Mouse (Mus musculus) CH12.LX (cell line): ENCODE data around the gene Bhlhe41. TPM values are rescaled to one million over a fixed set of nuclear protein-coding genes. Genes with fewer than 3 reads are reported as not detected.

ENCODE experiments used
- DNase-seq: peaks from one replicate; pipeline ENCODE4 v3.0.0-alpha.2; 2013; ENCODE audit errors: extremely low read depth
- H3K27ac ChIP-seq: 2 replicates; pipeline ENCODE4 v1.5.1; 2012; ENCODE audit warnings: low read depth, mild to moderate bottlenecking, control low read depth, moderate library complexity; ENCODE audit not compliant: insufficient read depth
- H3K27me3 ChIP-seq: replicated peaks from 2 replicates; pipeline ENCODE3; 2012; ENCODE audit warnings: inconsistent platforms
- H3K36me3 ChIP-seq, 2 experiments: replicated peaks in 1 of 2; 2 replicates each; pipeline versions ENCODE3 to v1.6.1; 2012; ENCODE audit warnings: inconsistent platforms in 1 of 2, low read length in 1 of 2, mild to moderate bottlenecking in 1 of 2, mixed read lengths in 1 of 2, moderate library complexity in 1 of 2; ENCODE audit not compliant: control insufficient read depth in 1 of 2, insufficient read depth in 1 of 2
- H3K4me1 ChIP-seq, 2 experiments: 2 replicates each; pipeline ENCODE4 v1.6.1; 2012; ENCODE audit warnings: inconsistent platforms in 1 of 2, moderate library complexity in 1 of 2; ENCODE audit not compliant: insufficient read depth in 2 of 2, control insufficient read depth in 1 of 2
- H3K4me2 ChIP-seq: 2 replicates; pipeline ENCODE4 v1.6.1; 2012; ENCODE audit warnings: low read depth, mild to moderate bottlenecking, control low read depth; ENCODE audit not compliant: poor library complexity, insufficient read depth, severe bottlenecking
- H3K4me3 ChIP-seq, 3 experiments: fragments of 150-350 bp in 1 of 3; sonication (generic) in 1 of 3; replicated peaks in 1 of 3; 2 replicates each; pipeline versions ENCODE3 to v1.5.1; 2011 to 2012; ENCODE audit warnings: low read depth in 2 of 3, low read length in 2 of 3, mild to moderate bottlenecking in 2 of 3, moderate library complexity in 2 of 3, control low read depth in 1 of 3, improper control_type of control experiment in 1 of 3, inconsistent platforms in 1 of 3, mixed read lengths in 1 of 3; ENCODE audit not compliant: poor library complexity in 1 of 3
- H3K79me2 ChIP-seq: replicated peaks from 2 replicates; pipeline ENCODE4 v1.6.1; 2012; ENCODE audit warnings: mild to moderate bottlenecking, moderate library complexity; ENCODE audit not compliant: control insufficient read depth, poor library complexity, insufficient read depth, severe bottlenecking; ENCODE audit errors: extremely low read depth
- H3K9ac ChIP-seq: 2 replicates; pipeline ENCODE4 v1.6.1; 2012; ENCODE audit warnings: low read depth, mild to moderate bottlenecking, control low read depth, moderate library complexity; ENCODE audit not compliant: insufficient read depth
- H3K9me3 ChIP-seq: replicated peaks from 2 replicates; pipeline ENCODE3; 2012; ENCODE audit warnings: low read length, inconsistent platforms, mixed read lengths
- BHLHE40 ChIP-seq: IDR thresholded peaks from 2 replicates; pipeline ENCODE4 v1.6.1; 2011; ENCODE audit warnings: mild to moderate bottlenecking, low read depth, low read length, improper control_type of control experiment
- CHD2 ChIP-seq: IDR thresholded peaks from 2 replicates; pipeline ENCODE4 v1.6.1; 2011; ENCODE audit warnings: low read length, improper control_type of control experiment
- E2F4 ChIP-seq: IDR thresholded peaks from 2 replicates; pipeline ENCODE4 v1.6.1; 2011; ENCODE audit warnings: low read depth, low read length, improper control_type of control experiment; ENCODE audit not compliant: insufficient replicate concordance
- ELF1 ChIP-seq: IDR thresholded peaks from 2 replicates; pipeline ENCODE4 v1.6.1; 2014; ENCODE audit warnings: low read depth, mild to moderate bottlenecking, inconsistent platforms, low read length, improper control_type of control experiment
- EP300 ChIP-seq: IDR thresholded peaks from 2 replicates; pipeline ENCODE4 v1.6.1; 2011; ENCODE audit warnings: low read length, improper control_type of control experiment
- ETS1 ChIP-seq: conservative IDR thresholded peaks from 2 replicates; pipeline ENCODE4 v1.6.1; 2012; ENCODE audit warnings: low read depth, mild to moderate bottlenecking, inconsistent platforms, low read length, improper control_type of control experiment, moderate library complexity
- IRF4 ChIP-seq: IDR thresholded peaks from 2 replicates; pipeline ENCODE4 v1.6.1; 2014; ENCODE audit warnings: low read depth, mild to moderate bottlenecking, inconsistent platforms, low read length, improper control_type of control experiment
- JUN ChIP-seq: IDR thresholded peaks from 2 replicates; pipeline ENCODE4 v1.6.1; 2011; ENCODE audit warnings: low read depth, mild to moderate bottlenecking, low read length, improper control_type of control experiment, moderate library complexity; ENCODE audit not compliant: insufficient read depth
- JUND ChIP-seq: conservative IDR thresholded peaks from 2 replicates; pipeline ENCODE4 v1.6.1; 2011; ENCODE audit warnings: low read depth, low read length, improper control_type of control experiment
- KAT2A ChIP-seq: IDR thresholded peaks from 2 replicates; pipeline ENCODE4 v1.6.1; 2012; ENCODE audit warnings: low read length, improper control_type of control experiment, inconsistent platforms; ENCODE audit not compliant: insufficient replicate concordance
- MAFK ChIP-seq: IDR thresholded peaks from 2 replicates; pipeline ENCODE4 v1.6.1; 2011; ENCODE audit warnings: low read length, improper control_type of control experiment; ENCODE audit not compliant: insufficient replicate concordance
- MAX ChIP-seq: IDR thresholded peaks from 2 replicates; pipeline ENCODE4 v1.6.1; 2011; ENCODE audit warnings: low read length, improper control_type of control experiment
- MAZ ChIP-seq: IDR thresholded peaks from 2 replicates; pipeline ENCODE4 v1.6.1; 2012; ENCODE audit warnings: low read depth, mild to moderate bottlenecking, inconsistent platforms, low read length, improper control_type of control experiment, moderate library complexity
- MYC ChIP-seq: IDR thresholded peaks from 2 replicates; pipeline ENCODE4 v1.6.1; 2011; ENCODE audit warnings: low read depth, mild to moderate bottlenecking, improper control_type of control experiment, low read length
- NELFE ChIP-seq: IDR thresholded peaks from 2 replicates; pipeline ENCODE4 v1.6.1; 2011; ENCODE audit warnings: low read depth, low read length, improper control_type of control experiment
- NRF1 ChIP-seq: IDR thresholded peaks from 2 replicates; pipeline ENCODE4 v1.6.1; 2014; ENCODE audit warnings: low read depth, mild to moderate bottlenecking, inconsistent platforms, low read length, improper control_type of control experiment, moderate library complexity
- PAX5 ChIP-seq: IDR thresholded peaks from 2 replicates; pipeline ENCODE4 v1.6.1; 2012; ENCODE audit warnings: low read length, inconsistent platforms, mixed read lengths
- POLR2A ChIP-seq: IDR thresholded peaks from 2 replicates; pipeline ENCODE4 v1.6.1; 2011; ENCODE audit warnings: low read depth, mild to moderate bottlenecking, improper control_type of control experiment, low read length
- RCOR1 ChIP-seq: conservative IDR thresholded peaks from 2 replicates; pipeline ENCODE4 v1.6.1; 2012; ENCODE audit warnings: low read depth, mild to moderate bottlenecking, inconsistent platforms, low read length, improper control_type of control experiment
- SIN3A ChIP-seq: IDR thresholded peaks from 2 replicates; pipeline ENCODE4 v1.6.1; 2012; ENCODE audit warnings: low read length, improper control_type of control experiment, inconsistent platforms
- SMC3 ChIP-seq: IDR thresholded peaks from 2 replicates; pipeline ENCODE4 v1.6.1; 2011; ENCODE audit warnings: low read depth, low read length, improper control_type of control experiment
- TBP ChIP-seq: conservative IDR thresholded peaks from 2 replicates; pipeline ENCODE4 v1.6.1; 2011; ENCODE audit warnings: low read depth, low read length, improper control_type of control experiment
- TCF12 ChIP-seq: IDR thresholded peaks from 2 replicates; pipeline ENCODE4 v1.6.1; 2014; ENCODE audit warnings: low read depth, mild to moderate bottlenecking, inconsistent platforms, low read length, improper control_type of control experiment
- UBTF ChIP-seq: IDR thresholded peaks from 2 replicates; pipeline ENCODE4 v1.6.1; 2012; ENCODE audit warnings: low read depth, mild to moderate bottlenecking, inconsistent platforms, low read length, improper control_type of control experiment, moderate library complexity
- ZC3H11A ChIP-seq: IDR thresholded peaks from 2 replicates; pipeline ENCODE4 v1.6.1; 2012; ENCODE audit warnings: low read depth, mild to moderate bottlenecking, inconsistent platforms, low read length, improper control_type of control experiment
- ZNF384 ChIP-seq: IDR thresholded peaks from 2 replicates; pipeline ENCODE4 v1.6.1; 2012; ENCODE audit warnings: low read depth, low read length, improper control_type of control experiment, inconsistent platforms
- dilution Hi-C: fragments of 300-500 bp; cut with MboI; formaldehyde crosslinking; loops from 2 replicates; pipeline ENCODE4 v1.14.3; 2020; ENCODE audit warnings: low sequenced_read_pairs; ENCODE audit not compliant: extremely low pct_unique_long_range_greater_than_20kb, extremely low pct_ligation_motif_present
- in situ Hi-C: fragments of 300-500 bp; cut with MboI; formaldehyde crosslinking; loops from 3 replicates; pipeline ENCODE4 v1.14.3; 2019; ENCODE audit warnings: low sequenced_read_pairs, low pct_ligation_motif_present, low pct_unique_long_range_greater_than_20kb, mixed read lengths
- polyA plus RNA-seq: library from polyadenylated mRNA; unstranded; fragments of >175 nt; gene quantifications from 2 replicates; pipeline ENCODE4 v1.2.1, GENCODE M21; 2012; ENCODE audit warnings: low read depth; ENCODE audit not compliant: insufficient read length
- total RNA-seq, 2 experiments: library from RNA; depleted of rRNA; stranded (reverse); fragments of 300-350 nt in 1 of 2; fragments of >200 nt in 1 of 2; gene quantifications; 2 replicates each; pipeline ENCODE4 v1.2.3; 2012 to 2014

Bhlhe41 gene
- total and polyA plus RNA-seq, 3 experiments: 12.5 to 105 (median 12.6) TPM

GRCm38 (mm10) chr6:145846948-145847347, 18.4 kb downstream of the Bhlhe41 start:
- peak; percentile 89 for DNase-seq
- dilution Hi-C loops (no loop called here), in situ Hi-C loops (no loop called here)
- H3K79me2 ChIP-seq: no peaks in the 10 kb centered on the region
- peak; percentile 67 for TF ChIP-seq MYC
- no peak for TF ChIP-seq KAT2A
- no peak; the same call in 1 of the 2 replicates for TF ChIP-seq NELFE
- TF ChIP-seq JUN: peak; percentile 81
- no peak for TF ChIP-seq PAX5
- 0 out of 2 replicates have a peak, but pooled peaks have one; percentile 9 for TF ChIP-seq SMC3
- peak; percentile 86 for TF ChIP-seq SIN3A
- 0 out of 2 replicates have a peak, but pooled peaks have one; percentile 45 for TF ChIP-seq TBP
- TF ChIP-seq POLR2A: no peak; the same call in none of the 2 replicates
- peak; percentile 73; the same call in 1 of the 2 replicates for TF ChIP-seq MAFK
- TF ChIP-seq ELF1: peak; percentile 36; the same call in 1 of the 2 replicates
- TF ChIP-seq E2F4: no peak
- 0 out of 2 replicates have a peak, but pooled peaks have one; percentile 9 for TF ChIP-seq UBTF
- TF ChIP-seq ZNF384: 0 out of 2 replicates have a peak, but pooled peaks have one; percentile 12
- peak; percentile 95 for TF ChIP-seq EP300
- TF ChIP-seq MAX: peak; percentile 51; the same call in 1 of the 2 replicates
- TF ChIP-seq MAZ: peak; percentile 74
- peak; percentile 86 for TF ChIP-seq BHLHE40
- peak; percentile 99 for TF ChIP-seq TCF12
- peak; percentile 62; the same call in 1 of the 2 replicates for TF ChIP-seq CHD2
- TF ChIP-seq RCOR1: peak; percentile 72; the same call in 1 of the 2 replicates
- peak; percentile 87 for TF ChIP-seq IRF4
- TF ChIP-seq ETS1: peak; percentile 96
- peak; percentile 82 for TF ChIP-seq JUND
- peak; percentile 39; the same call in 1 of the 2 replicates for TF ChIP-seq NRF1
- TF ChIP-seq ZC3H11A: no peak
- no peaks in the 10 kb centered on the region for H3K27me3 ChIP-seq
- peaks cover 0 to 7% of the 10 kb centered on the region in 2 experiments for H3K36me3 ChIP-seq
- peak overlapping the region; percentile 85 for H3K4me2 ChIP-seq
- peaks cover 2% of the 10 kb centered on the region for H3K9me3 ChIP-seq
- peaks cover 25 to 62% of the 10 kb centered on the region in 2 experiments for H3K4me1 ChIP-seq
- peak overlapping the region; percentile 51 for H3K9ac ChIP-seq
- H3K4me3 ChIP-seq: peak overlapping the region; percentile 1 to 46 (median 32)
- H3K27ac ChIP-seq: peak overlapping the region; percentile 76
